Mouse (Mus musculus): ENCODE measurements around the gene Cdk17.

The Cdk17 gene

GRCm38 (mm10) chr10:93171182-93171855 lies 10.6 kb downstream of the Cdk17 start:
- no peak for DNase-seq (ENCODE audit: low spot score in 2 of 2)

- DNase-seq (ENCODE audit: low spot score in 2 of 2): no peak
These were observed 16.8 kb downstream of the Cdk17 start for GRCm38 (mm10) chr10:93177471-93177870.

- no peak for DNase-seq (ENCODE audit: low spot score in 2 of 2)
These were observed 17.2 kb downstream of the Cdk17 start for GRCm38 (mm10) chr10:93177874-93178273.

DNA sequence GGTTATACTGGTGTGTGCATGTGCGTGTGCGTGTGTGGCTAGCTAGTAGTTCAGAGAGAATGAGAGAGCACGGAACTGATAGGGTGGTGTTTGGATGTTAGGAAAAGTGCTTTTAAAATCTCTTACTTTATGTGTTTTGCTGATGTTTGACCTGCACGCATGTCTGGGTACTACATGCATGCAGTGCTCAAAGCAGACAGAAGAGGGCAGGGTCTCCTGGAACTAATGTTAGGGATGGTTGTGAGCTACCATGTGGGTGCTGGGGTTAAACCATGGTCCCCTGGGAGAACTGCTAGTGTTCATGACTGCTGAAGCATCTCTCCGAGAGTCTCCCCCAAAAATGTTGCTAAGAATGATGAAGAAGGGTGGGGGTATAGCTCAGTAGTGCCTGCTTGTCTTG lies 18.0 kb downstream of the Cdk17 start:
- DNase-seq (ENCODE audit: low spot score in 2 of 2): no peak

DNA sequence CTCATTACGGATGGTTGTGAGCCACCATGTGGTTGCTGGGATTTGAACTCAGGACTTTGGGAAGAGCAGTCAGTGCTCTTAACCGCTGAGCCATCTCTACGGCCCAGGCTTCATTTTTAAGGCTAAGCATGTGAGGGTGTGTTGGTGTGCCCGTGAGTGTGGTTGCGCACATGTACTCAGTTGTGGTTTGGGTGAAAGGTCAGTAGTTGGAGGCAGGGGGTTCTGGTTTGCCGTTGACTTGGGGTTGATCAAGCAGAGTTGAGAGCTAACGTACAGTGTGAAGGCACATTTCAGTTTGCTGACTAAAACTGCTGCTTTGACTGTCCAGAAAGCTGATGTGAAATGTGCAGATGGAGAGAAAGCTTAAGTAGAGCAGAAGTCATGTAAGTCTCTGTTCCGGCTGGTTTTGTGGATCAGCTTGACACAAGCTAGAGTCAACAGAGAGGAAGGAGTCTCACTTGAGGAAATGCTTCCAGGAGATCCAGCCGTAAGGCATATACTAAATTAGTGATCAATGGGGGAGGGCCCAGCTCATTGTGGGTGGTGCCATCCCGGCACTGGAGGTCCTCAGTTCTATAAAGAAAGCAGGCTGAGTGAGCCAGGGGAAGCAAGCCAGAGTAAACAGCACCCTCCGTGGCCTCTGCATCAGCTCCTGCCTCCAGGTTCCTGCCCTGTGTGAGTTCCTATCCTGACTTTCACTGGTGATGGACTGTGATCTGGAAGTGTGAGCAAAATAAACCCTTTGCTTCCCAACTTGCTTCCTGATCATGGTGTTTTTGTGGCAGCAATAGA lies 19.2 kb downstream of the Cdk17 start:
- no peak for DNase-seq (ENCODE audit: low spot score in 2 of 2)

GRCm38 (mm10) chr10:93184351-93184976 lies 23.8 kb downstream of the Cdk17 start:
- no peak for DNase-seq (ENCODE audit: low spot score in 2 of 2)

DNA sequence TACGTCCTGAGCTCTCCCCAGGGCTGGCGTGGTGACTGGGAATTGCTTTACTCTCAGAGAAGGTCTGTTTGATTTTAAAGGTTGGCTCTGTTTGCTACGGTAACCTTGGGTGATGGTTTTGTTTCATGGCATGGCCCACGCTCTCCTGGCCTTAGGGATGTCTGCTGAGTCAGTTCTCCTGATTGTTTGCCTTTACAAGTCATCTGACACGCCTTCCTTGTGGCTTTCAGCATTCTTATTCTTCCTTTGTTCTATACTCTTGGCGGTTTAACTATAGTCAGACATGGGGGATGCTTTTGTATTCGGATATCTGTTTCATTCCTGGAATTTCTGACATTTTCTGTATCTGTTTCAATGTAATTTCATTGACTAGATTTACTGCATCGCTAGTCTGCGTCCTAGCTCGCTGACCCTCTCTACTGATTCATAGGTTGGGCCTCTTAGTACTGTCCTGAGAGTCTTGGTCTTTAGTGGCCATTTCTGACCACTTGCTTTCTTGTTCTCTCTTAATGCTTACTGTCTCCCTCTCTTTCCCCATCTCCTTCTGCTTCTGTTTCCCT lies 27.8 kb downstream of the Cdk17 start:
- DNase-seq (ENCODE audit: low spot score in 2 of 2): no peak

GRCm38 (mm10) chr10:93190475-93191262 lies 30.0 kb downstream of the Cdk17 start:
- DNase-seq (ENCODE audit: low spot score in 2 of 2): no peak

DNA sequence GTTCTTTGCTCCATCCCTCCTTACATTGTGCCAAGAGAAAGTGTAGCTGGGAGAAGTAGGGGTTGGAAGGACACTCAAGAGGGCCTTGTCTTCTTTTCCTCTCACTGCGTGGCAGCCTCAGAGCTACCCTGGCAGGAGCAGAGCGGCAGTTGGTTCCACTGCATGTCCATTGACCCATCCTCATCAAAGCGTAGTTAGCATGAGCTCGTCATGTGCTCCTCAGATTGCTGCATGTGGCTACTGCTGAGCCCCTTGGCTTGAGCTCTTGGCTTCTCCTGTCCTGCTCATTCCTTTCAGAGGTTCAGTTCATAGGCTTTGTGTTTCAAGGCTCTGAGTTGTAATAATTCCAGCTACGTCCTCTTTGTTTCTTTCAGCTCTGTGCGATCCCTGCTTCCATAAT lies 36.4 kb downstream of the Cdk17 start:
- no peak for DNase-seq (ENCODE audit: low spot score in 2 of 2)

DNA sequence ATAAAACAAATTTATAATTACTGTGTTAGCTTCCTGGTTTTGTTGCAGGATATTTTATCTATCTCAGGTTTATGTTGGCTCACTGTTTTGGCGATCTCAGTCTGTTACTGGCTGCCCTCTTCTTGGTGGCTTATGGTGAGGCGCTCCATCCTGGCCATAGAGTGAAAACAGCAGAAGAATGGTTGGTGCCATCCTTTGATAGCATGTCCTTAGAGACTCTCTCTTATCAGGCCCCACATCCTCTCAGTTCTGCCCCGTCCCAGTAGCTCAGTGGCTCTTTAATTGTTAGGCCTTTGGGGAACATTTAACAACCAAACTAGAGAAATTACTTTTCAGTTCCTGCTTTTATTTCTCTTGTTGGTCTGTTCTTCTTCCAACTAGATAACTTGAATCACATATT lies 38.3 kb downstream of the Cdk17 start:
- DNase-seq (ENCODE audit: low spot score in 2 of 2): no peak

DNA sequence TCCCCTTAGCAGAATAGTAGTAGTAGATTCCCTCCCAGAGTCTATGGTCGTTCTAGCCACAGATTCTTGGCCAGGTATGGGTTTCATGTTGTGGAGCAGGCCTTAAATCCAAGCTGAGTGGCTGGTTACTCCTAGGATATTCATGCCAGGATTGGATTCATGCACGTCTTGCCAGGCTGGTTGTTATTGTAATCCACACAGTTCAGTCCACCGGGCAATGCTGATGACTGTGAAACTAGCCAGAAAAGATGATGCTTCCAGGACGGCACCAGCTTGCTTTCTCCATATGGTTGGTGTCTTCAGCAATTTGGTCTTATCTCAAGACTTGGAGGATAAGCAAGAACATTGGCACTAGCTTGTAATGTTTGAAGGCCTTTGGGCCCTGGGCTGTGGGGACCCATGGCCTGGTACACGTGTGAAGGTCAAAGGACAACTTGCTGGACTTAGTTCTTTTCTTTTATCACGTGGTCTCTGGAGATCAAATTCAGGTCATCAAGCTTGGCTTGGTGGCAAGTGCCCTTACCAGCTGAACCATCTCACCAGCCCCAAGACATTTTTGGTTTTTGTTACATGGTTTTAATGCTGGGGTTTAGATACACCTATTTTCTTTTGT lies 41.3 kb downstream of the Cdk17 start:
- no peak for DNase-seq (ENCODE audit: low spot score in 2 of 2)

GRCm38 (mm10) chr10:93205287-93205956 lies 44.7 kb downstream of the Cdk17 start:
- no peak for DNase-seq (ENCODE audit: low spot score in 2 of 2)

DNA sequence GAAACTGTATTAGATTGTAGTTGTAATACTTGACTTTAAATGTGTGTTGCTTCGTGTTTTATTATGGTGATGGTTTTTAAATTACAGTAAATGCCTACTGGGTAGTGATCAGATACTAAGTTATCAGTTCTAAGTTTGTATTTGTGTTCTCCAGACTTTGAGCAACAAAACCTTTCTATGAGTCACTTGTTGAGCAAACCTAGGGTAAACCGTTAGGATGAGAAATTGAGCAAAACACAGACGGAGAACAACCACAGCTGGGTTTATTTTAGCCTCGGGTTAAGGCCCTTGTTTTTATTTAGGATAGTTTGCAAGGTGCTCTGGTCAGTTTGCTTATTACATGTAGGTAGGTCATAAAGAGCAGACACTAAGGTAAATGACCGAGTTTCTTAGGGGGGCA lies 46.5 kb downstream of the Cdk17 start:
- DNase-seq (ENCODE audit: low spot score in 2 of 2): no peak

DNA sequence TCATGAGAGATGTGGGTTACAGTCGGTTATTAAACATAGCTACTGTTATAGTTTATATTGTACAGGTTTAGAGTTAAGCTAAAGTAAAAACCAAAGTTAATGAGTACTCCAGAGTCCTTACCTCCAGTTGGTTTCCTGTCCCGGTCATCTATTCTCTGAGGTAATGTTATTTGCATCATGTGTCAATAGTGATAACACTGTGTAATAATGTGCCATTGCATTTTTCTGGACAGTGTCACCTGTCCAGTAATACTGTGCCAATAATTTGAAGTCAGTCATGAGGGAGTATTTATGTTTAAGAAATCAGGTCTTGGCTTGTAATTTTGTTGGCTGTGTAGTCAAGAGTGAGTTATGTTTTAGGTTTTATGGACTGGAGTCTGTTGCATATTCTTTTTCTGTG lies 52.0 kb downstream of the Cdk17 start:
- DNase-seq (ENCODE audit: low spot score in 2 of 2): no peak

DNA sequence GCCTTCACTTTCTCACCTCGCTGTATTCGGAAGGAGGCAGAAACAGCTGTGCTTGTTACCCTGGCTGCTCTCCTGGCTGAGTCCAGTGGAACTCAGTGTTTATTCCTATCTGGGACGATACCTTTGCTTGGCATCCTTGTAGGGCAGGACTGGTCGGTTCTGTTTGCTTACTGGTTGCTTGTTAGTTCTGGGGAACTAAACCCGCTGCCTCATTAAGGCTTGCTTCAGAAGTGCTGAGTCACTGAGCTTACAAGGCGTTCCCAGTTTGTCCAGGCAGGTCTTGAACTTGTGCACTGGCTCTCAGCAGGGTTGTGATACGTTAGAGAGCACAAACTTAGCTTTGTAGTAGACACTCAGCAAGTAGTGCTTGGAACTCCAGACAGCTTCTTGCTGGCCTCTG lies 52.7 kb downstream of the Cdk17 start:
- DNase-seq (ENCODE audit: low spot score in 2 of 2): no peak

DNA sequence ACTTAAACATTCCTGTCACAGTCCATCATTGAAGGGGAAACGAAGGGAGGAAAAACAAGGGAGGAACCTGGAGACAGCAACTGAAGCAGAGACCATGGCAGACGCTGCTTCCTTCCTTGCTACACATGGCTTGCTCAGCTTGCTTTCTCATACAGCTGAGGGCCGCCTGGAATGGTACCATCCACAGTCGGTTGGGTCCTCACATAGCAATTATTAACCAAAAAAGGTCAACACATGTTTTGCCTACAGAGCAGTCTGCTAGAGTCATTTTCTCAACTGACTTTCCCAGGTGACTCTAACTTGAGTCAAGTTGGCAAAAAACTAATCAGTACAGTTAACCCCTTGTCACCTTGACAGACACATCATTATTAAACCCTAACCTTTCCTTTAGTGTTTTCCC lies 53.6 kb downstream of the Cdk17 start:
- no peak for DNase-seq (ENCODE audit: low spot score in 2 of 2)

DNA sequence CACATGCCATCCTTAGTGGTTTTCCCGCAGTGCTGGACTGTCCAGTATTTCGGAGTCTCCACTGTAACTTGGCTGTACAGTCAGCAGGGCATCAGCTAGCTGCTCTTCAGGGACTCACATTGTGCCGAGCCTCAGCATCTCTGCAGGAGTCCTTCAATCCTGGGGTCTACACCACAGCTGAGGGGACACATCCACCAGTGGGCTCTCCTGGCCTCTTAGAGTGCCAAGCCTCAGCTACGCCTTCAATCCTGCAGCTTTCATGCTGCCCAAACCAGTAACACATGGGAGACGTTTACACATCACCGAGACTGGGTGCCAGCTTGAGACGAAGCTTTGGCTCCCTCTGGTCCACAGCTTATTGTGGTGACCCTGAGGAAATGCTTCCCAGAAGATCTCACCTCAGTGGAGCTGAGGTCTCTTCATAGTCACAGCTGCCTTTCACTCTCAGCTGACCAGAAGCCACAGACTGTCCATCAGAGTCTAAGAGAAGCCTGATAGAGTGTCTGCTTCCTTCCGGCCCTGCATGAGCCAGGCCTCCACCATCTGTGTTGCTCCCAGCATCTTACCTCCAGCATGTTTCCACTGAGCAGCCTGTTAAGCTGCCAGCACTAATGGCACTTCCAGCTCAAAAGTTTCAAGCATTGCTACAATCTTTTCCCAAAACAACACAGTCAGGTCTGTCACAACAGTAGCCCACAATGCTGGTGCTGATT lies 54.5 kb downstream of the Cdk17 start:
- no peak for DNase-seq (ENCODE audit: low spot score in 2 of 2)

DNA sequence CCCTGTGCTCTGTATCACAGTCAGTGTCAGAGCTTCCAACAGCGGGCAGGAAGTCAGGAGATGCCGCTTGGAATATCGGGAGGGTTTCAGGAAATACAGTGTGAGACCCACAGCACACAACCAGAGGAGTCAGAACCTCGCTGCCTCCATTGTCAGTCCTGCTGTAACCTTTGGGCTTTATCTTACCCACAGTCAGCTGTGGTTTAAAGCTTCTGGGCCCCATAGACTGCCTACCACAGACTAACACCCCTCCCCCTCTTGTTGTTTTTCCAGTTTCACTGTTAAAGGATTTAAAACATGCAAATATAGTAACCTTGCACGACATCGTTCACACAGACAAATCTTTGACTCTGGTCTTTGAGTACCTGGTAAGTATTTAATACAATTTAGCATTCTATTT lies 65.1 kb downstream of the Cdk17 start:
- no peak for DNase-seq (ENCODE audit: low spot score in 2 of 2)

DNA sequence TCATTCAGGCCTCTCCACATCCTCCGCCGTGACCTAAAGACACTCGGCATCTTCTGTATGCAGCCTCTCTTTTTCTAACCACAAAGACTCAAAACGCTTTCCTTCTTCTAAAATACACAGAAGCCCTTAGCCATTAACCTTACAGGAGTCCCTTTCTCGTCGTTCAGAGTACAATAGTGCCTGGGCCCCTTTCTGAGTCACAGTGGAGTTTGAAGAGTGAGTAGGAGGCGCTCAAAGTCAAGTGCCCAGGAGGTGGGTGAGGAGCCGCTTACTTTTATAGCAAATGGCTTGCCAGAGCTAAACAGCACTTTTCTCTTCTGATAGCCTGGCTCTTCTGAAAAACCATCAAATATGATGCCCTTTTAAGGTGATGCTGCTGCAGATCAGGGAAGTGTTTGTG lies 67.2 kb downstream of the Cdk17 start:
- DNase-seq (ENCODE audit: low spot score in 2 of 2): no peak

- no peak for DNase-seq (ENCODE audit: low spot score in 2 of 2)
These were observed 67.8 kb downstream of the Cdk17 start for GRCm38 (mm10) chr10:93228401-93229007.

Data from heart, adult 9 months (tissue).